Mouse (Mus musculus): ENCODE results near the gene Fam167b. TPM values are rescaled to one million over a fixed set of nuclear protein-coding genes. Genes with fewer than 3 reads are reported as not detected.

Gene Fam167b
- polyA plus RNA-seq, 1 experiment from 2014 or later: 0.54 TPM

Small RNA genes within 50 kb of the gene (microRNA-seq; reads per million reads assigned to microRNA genes)
- gene Mir8119: not detected

Other genes starting within 250 kb of the Fam167b start
- 497 and 529 TPM in 2 replicates for gene Rbbp4, start 243.2 kb downstream of the Fam167b start, polyA plus RNA-seq (2016; fragmentation: Nextera tagmentation; extraction: Ambion mirVana)
- gene Zbtb8os, start 242.9 kb downstream of the Fam167b start, polyA plus RNA-seq (2016; fragmentation: Nextera tagmentation; extraction: Ambion mirVana): 36.4 TPM in 2 replicates
- gene Zbtb8a, start 200.4 kb downstream of the Fam167b start, polyA plus RNA-seq (2016; fragmentation: Nextera tagmentation; extraction: Ambion mirVana): 12.1 and 12.2 TPM in 2 replicates
- gene Zbtb8b, start 137.7 kb downstream of the Fam167b start, polyA plus RNA-seq (2016; fragmentation: Nextera tagmentation; extraction: Ambion mirVana): 4.1 and 5.0 TPM in 2 replicates
- gene Bsdc1, start 117.0 kb downstream of the Fam167b start, polyA plus RNA-seq (2016; fragmentation: Nextera tagmentation; extraction: Ambion mirVana): 31.9 and 33.7 TPM in 2 replicates
- not detected in 2 replicates for gene Tssk3, start 87.5 kb downstream of the Fam167b start, polyA plus RNA-seq (2016; fragmentation: Nextera tagmentation; extraction: Ambion mirVana)
- not detected in 2 replicates for gene Fam229a, start 87.4 kb downstream of the Fam167b start, polyA plus RNA-seq (2016; fragmentation: Nextera tagmentation; extraction: Ambion mirVana)
- gene Marcksl1, start 65.0 kb downstream of the Fam167b start, polyA plus RNA-seq (2016; fragmentation: Nextera tagmentation; extraction: Ambion mirVana): 2,082 and 2,101 TPM in 2 replicates
- gene Hdac1, start 35.8 kb downstream of the Fam167b start, polyA plus RNA-seq (2016; fragmentation: Nextera tagmentation; extraction: Ambion mirVana): 188 and 190 TPM in 2 replicates
- gene Lck, start 4.9 kb downstream of the Fam167b start, polyA plus RNA-seq (2016; fragmentation: Nextera tagmentation; extraction: Ambion mirVana): 3.7 and 3.8 TPM in 2 replicates
- gene Eif3i, start 22.1 kb upstream of the Fam167b start, polyA plus RNA-seq (2016; fragmentation: Nextera tagmentation; extraction: Ambion mirVana): 196 and 202 TPM in 2 replicates
- 182 and 192 TPM in 2 replicates for gene Tmem234, start 22.1 kb upstream of the Fam167b start, polyA plus RNA-seq (2016; fragmentation: Nextera tagmentation; extraction: Ambion mirVana)
- 2.8 and 2.9 TPM in 2 replicates for gene Dcdc2b, start 35.7 kb upstream of the Fam167b start, polyA plus RNA-seq (2016; fragmentation: Nextera tagmentation; extraction: Ambion mirVana)
- gene Iqcc, start 40.5 kb upstream of the Fam167b start, polyA plus RNA-seq (2016; fragmentation: Nextera tagmentation; extraction: Ambion mirVana): 26.7 and 30.7 TPM in 2 replicates
- gene Ccdc28b, start 45.4 kb upstream of the Fam167b start, polyA plus RNA-seq (2016; fragmentation: Nextera tagmentation; extraction: Ambion mirVana): 88.3 TPM in 2 replicates
- 90.3 and 91.8 TPM in 2 replicates for gene Txlna, start 62.5 kb upstream of the Fam167b start, polyA plus RNA-seq (2016; fragmentation: Nextera tagmentation; extraction: Ambion mirVana)
- gene Kpna6, start 94.2 kb upstream of the Fam167b start, polyA plus RNA-seq (2016; fragmentation: Nextera tagmentation; extraction: Ambion mirVana): 15.2 and 16.3 TPM in 2 replicates
- gene Tmem39b, start 118.3 kb upstream of the Fam167b start, polyA plus RNA-seq (2016; fragmentation: Nextera tagmentation; extraction: Ambion mirVana): 17.3 and 21.9 TPM in 2 replicates
- gene Khdrbs1, start 163.8 kb upstream of the Fam167b start, polyA plus RNA-seq (2016; fragmentation: Nextera tagmentation; extraction: Ambion mirVana): 224 and 239 TPM in 2 replicates
- 345 and 375 TPM in 2 replicates for gene Ptp4a2, start 232.7 kb upstream of the Fam167b start, polyA plus RNA-seq (2016; fragmentation: Nextera tagmentation; extraction: Ambion mirVana)